Mouse (Mus musculus) adrenal gland, postnatal 14 days (tissue): ENCODE measurements around the gene Leng9. TPM values are rescaled to one million over a fixed set of nuclear protein-coding genes. Genes with fewer than 3 reads are reported as not detected.

Experiments
- DNase-seq: peaks from one replicate; pipeline ENCODE4 v3.0.0; 2021; ENCODE audit warnings: mixed read lengths
- total RNA-seq: library from RNA; stranded (reverse); gene quantifications from 2 replicates; pipeline ENCODE4 v1.2.3, GENCODE M21; 2021

The Leng9 gene
- total RNA-seq, 1 experiment from 2014 or later = 11.8 TPM

DNA sequence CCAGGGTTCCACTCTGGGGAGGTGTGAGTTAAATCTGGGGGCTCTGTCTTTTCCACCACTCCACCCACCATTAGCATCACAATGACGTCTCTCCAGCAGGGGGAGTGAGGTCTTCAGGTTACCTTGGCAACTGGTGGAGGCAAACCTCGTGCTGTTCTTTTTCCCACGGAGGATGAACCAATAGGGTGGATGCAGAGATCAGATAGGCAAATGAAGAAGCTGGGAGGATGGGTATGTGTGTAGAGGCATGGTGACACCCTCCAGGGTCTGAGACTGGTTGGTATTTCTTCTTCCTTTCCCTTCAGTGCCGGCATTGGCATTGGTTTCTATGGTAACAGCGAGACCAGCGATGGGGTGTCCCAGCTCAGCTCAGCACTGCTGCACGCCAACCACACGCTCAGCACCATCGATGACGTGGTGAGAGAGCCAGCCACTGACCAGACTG is 25.8 kb downstream of the Leng9 start:
- peak; percentile 51 for DNase-seq

DNA sequence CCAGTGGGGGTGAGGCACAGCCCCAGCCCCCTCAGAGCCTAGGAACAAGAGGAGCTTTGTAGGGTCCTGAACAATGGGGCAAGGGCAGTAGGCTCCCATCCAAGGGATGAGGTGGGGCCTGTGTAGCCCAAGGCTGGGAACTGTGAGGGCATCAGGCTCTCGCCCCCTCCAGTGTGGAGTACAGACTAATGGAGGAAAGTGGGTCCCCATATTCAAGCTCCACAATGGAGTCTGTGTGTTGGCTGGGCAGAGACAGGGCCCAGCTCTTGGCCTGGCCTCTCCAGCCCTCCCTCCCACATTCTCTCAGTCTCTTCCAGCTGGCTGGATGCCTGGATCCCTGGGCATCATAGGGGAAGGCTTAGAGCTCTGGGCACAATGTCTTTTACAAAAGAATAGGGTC is 26.4 kb downstream of the Leng9 start:
- peak; percentile 77 for DNase-seq

DNA sequence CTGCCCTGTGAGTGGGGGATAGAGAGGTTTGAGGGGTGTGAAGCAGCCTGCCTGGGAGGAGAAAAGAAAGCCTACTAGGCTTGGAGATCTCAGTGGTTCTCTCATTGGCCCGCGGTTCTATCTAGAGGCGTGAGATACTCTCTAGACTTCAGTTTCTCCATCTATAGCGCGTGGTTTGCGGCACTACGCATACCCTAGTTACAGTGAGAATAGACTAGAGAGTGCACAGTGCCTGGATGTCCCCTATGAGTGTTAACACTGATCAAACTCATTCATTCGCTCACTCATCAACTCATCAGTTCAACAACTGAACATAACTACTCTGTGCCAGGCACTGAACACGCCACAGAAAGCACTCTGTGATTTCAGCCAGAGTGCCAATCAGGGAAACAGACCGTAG is 27.4 kb downstream of the Leng9 start:
- DNase-seq = no peak

DNA sequence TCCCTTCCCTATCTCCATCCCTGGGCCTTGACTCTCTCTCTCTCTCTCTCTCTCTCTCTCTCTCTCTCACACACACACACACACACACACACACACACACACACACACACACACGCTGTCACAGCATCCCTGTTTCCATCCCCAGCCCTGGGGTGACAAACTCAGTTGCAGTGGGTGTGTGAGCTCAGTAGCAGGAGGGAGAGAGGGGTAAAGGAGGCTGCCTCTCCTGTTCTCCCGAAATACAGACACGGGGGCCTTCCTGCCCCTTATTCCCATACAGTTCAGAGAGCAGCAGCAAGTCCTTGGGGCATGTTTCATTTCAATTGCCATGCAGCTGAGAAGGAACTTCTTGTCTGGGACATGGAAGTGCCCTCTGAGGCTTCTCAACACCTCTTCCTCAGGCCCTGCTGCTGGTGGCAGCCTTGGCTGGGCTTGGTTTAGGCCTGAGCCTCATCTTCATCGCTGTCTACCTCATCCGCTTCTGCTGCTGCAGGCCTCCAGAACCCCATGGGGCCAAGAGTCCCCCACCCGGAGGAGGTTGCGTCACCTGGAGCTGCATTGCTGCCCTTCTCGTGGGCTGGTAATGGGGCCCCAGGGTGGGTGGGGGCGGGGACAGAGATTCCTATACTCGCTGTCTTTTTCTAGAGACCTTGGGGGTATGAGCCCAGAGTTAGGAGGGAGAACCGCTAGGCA is 28.0 kb downstream of the Leng9 start:
- no peak for DNase-seq

DNA sequence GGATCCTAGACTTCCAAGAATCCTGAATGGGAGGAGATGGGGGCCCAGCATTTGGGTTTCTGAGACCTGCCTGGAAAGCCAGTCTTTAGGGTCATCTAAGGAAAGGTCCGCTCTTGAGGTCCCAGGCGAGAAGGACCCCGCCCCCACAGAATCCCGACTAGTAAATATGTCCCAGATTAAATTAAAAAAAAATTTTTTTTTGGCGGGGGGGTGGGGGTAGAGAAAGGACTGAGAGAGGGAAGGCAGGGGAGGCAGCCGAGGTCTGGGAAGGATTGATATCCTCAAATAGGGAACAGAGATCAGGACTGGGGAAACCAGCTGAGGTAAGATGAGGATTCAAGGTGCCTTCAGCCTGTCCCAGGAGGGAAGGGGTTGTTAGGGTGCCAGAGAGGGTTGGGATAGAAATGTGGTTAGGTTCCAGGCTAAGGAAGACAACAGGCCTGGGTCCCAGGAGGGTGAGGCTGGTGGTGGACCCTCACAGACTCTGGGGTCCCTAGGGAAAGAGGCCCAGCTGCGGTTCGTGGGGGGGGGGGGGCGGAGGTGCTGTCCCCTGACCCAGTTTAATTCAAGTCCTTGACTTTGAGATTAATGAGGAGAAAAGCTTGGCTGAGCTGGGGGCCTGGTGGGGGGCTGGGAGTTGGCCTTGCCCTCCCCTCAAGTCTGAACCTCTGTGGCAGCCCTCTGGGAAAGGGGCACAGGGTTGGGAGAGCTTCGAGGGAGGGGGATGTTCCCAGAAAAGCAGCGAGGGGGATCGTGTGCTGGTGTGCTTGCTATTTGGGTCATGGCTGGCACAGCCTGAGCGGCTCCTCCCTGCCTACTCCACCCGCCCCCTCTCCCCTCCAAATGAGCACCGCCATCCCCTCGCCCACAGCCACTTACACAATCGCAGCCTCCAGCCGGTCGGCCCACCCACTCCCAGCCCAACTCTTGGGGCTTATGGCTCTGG is 29.9 kb downstream of the Leng9 start:
- no peak for DNase-seq

DNA sequence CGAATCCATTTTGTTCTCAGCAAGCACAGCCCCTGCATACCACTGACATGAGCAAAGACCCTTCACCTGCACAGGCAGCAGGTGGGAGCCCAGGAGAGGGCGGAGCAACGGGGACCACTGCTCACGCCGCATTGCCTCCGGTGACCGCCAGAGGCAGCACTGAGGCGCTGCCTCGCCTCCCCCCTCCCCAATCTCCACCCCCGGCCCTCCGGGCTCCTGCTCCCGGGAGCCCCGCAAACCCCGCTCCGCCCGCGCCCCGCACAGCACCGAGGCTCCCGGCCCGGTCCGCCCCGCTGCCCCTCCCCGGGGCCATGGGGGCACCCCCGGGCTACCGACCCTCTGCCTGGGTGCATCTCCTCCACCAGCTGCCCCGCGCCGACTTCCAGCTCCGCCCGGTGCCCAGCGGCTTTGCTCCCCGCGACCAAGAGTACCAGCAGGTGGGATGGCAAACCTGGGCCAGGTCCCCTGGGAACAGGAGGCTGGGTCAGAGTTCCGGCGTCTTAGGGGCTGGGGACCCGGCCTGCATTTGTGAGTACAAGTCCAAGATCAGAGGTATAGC is 30.8 kb downstream of the Leng9 start, which contains the start of gene Ttyh1:
TSS of gene Ttyh1 (plus strand) at position 65 of the 559 bp plus-strand sequence.
- no peak for DNase-seq

DNA sequence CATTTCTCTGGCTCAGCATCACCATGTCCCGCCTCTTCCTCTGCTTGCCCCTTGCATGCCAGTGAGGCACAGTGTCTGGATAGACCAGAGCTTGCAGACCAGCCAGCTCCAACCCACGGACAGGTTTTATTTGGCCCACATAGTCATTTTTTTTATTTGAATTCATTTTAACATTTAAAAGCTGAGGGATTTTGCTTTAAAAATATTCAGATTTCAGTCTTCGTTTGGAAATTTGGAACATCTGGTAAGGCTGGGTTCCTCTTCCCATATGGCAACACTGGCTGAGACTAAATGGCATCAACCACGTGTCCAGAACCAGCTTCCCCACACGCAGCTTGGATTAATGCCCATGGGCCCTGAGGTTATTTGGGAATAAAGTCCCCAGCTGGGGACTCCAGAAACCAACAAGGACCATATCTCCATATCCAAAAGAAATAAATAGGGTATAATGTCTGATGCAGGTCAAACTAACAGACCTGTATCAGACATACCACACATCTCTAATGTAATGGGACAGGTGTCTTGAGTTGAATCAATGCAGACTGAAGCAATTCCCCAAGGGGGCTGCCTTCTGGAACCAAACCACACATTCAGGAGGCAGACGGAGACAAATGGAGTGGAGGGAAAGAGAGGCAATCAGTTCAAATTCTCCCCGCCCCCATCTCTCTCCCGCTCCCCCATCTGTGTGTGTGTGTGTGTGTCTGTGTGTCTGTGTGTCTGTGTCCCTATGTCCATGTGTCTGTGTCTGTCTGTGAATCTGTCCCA is 32.9 kb downstream of the Leng9 start:
- DNase-seq = no peak

DNA sequence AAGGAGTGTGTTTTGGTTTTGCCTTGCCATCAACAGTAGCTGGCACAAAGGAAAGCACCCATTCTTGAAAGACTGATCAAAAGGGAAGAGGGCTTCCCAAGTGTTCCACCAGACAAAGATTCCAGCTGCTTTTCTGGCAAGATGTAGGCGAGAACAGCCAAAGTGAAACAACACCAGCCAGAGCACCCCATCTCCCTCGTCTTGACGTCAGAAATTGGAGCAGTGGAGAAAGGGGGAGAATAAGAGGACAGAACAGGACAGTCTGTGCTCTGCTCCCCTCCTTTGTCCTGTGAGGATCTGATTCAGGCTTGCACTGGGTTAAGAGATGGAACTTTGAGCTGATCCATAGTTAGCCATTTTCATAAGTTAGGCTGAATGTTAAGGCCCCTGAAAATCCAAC is 38.4 kb downstream of the Leng9 start:
- DNase-seq = no peak

DNA sequence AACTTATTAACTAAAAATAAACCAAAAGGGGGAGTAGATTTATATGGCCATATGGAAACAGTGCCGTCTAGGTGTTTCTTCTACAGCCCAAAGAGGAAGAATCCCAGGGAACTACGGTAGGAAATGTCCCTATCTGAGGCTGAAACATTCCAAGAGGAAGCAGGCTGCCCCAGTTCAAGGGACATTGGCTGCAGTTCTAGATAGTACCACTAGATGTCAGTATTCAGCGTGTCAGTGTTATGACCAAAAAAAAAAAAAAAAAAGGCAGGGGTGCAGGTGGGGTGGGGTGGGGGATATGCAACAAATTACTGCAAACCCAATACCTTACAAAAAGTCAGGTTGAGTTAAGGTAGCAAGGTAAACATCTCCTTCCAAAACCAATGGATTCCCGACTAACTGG is 46.8 kb downstream of the Leng9 start:
- peak; percentile 24 for DNase-seq

DNA sequence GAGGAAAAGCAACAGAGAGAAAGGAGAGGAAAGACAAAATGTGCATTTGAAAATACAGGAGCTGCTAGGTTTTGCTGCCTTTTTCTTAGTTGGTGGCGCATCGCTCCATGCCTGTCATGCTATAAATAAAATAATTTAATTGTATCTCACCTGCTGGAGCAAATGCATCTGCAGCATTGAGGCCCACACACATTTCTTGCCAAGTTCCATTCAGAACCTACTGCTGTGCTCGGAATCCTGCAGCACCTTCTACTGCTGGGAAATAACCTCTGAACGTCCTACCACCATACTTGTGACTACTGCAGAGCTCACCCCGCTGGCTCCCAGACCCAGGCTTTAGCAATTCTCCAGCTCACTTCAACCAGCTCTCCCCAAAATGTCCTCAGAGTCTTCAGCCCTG is 49.0 kb downstream of the Leng9 start:
- DNase-seq = no peak

DNA sequence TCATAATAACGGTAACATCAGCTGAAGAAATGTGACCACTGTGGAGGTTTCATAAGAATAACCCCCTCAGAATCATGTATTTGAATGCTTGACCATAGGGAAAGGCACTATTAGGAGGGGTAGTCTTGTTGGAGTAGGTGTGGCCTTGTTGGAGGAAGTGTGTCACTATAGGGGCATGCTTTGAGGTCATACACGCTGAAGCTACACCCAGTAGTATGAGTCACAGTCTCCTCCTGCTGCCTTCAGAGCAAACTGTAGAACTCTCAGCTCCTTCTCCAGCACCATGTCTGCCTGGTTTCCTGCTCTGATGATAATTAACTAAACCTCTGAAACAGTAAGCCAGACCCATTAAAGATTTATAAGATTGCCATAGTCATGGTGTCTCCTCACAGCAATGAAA is 51.3 kb downstream of the Leng9 start:
- no peak for DNase-seq

DNA sequence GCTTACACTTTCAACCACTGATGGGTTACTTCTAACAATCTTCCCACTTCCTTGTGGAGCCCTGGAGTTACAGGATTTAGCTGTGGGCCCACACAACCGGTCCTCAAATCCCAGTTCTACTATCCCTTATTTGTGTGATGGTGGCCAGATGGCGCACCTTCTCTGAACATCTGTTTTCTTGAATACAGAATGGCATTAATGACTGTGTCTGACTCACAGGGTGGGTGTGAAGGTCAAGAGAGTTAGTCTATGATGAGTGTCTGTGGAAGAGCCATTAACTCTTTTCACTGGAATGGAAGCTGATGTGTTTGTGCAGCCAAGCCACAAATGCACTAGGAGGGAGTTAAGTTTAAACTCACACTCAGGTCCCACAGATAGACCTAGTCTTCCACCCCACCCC is 51.9 kb downstream of the Leng9 start:
- DNase-seq = no peak

Other genes with a start within 250 kb of the Leng9 start
- 0.33 and 0.60 TPM in 2 replicates for gene Lilra6, start 234.9 kb downstream of the Leng9 start, total RNA-seq
- gene Lair1, start 87.2 kb downstream of the Leng9 start, total RNA-seq = 0.59 and 1.8 TPM in 2 replicates
- gene Ttyh1, start 31.0 kb downstream of the Leng9 start, total RNA-seq = 5.2 and 5.6 TPM in 2 replicates
- 97.9 and 129 TPM in 2 replicates for gene Leng8, start 13.3 kb downstream of the Leng9 start, total RNA-seq
- gene Cdc42ep5, start 14.5 kb upstream of the Leng9 start, total RNA-seq = 27.8 and 29.7 TPM in 2 replicates
- 0.45 and 0.56 TPM in 2 replicates for gene Lilra5, start 87.4 kb upstream of the Leng9 start, total RNA-seq
- 0.49 TPM in 1 of 2 replicates, not detected in the other for gene Ncr1, start 187.3 kb upstream of the Leng9 start, total RNA-seq
- gene Gp6, start 247.4 kb upstream of the Leng9 start, total RNA-seq = 0.15 and 0.38 TPM in 2 replicates